Mouse (Mus musculus) gastrocnemius, postnatal 4 days (tissue): ENCODE data around the gene Edem3. TPM values are rescaled to one million over a fixed set of nuclear protein-coding genes. Genes with fewer than 3 reads are reported as not detected.

Source experiments
- DNase-seq, 2 experiments: peaks; one replicate each; pipeline ENCODE4 v3.0.0; 2021 to 2022; ENCODE audit warnings: low spot score in 2 of 2, mixed read lengths in 2 of 2
- total RNA-seq, 2 experiments: library from RNA; stranded (reverse); gene quantifications; 2 replicates each; pipeline ENCODE4 v1.2.3; 2021

The Edem3 gene
- total RNA-seq, 2 experiments from 2014 or later: 38.2 to 39.0 TPM

DNA sequence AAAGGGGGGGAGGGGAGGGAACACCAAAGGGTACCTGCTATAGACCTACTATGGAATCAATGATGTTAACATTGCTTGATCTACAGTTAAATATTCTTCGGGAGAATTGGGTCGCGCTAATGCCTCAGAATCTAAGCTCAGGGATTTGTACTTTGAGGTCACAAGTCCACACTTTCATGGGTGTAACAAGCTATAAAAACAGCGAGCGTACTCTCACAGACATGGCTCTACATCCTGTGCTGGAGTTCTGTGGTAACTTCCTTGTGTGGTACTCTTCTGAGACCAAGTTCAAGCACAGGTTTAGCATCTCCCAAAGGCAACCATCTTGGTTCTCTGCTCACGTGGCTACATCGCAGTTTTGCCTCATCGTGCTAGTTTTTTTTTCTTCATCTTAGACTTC lies 106.9 kb downstream of the Edem3 start:
- no peak for DNase-seq

DNA sequence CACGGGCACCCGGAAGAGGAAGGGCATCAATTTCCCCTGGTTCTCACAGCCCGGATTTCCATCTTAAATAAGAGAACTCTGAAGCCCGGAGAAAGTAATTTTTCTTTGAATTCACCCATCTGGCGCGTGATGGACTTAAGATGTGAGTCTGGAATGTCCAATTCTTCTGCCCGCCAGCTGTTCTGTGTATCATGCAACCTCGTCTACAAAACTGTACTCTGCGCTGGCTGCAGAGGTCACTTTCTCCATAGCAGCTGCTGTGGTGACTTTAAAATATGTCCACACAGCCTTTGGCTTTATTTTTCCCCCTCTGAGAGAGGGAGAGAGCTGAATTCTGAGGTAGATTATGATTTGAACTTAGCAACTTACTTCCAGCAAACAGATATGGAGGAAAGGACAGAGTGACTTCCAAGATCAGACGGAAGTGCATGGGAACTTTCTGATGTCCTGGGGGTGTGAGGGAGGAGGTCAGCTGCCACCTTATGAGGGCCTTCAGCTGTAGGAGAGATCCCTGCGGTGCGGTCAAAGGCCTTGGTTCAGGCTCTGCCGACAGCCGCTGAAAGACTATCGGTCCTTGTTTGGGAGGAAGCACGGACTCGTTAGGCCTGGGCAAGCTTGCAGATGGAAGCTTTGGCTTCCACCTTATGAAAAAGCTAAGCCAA lies 108.1 kb downstream of the Edem3 start:
- DNase-seq: no peak

GRCm38 (mm10) chr1:151863797-151864147 lies 108.6 kb downstream of the Edem3 start:
- DNase-seq: peak in 1 of 2 experiments; percentile 35

DNA sequence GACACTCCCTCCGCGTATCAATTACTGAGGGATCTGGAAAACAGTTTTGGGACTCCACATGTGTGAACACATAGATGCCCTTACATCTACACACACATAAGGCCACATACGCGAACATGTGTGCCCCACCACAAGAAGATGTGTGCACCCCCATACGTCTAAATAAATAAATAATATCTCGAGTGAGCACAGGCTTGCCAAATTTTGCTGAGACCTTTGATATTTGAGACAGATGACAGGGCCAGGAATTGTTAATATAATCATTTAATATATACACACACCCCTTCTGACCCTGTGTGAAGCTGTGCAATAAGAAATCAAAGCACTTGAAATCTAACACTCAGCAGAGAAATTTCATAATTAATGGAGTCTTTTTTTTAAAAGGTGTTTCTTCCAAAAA lies 109.2 kb downstream of the Edem3 start:
- DNase-seq: no peak

Other genes with a start within 250 kb of the Edem3 start
- 10 to 100 TPM; 55.7 to 66.2 TPM for gene Fam129a, start 184.2 kb upstream of the Edem3 start, total RNA-seq